Mouse (Mus musculus) kidney, adult 11 months (tissue): Measurements from ENCODE around the gene Tec.

ENCODE experiments used
- DNase-seq: peaks from one replicate; pipeline ENCODE4 v3.0.0; 2022

Gene Tec

DNA sequence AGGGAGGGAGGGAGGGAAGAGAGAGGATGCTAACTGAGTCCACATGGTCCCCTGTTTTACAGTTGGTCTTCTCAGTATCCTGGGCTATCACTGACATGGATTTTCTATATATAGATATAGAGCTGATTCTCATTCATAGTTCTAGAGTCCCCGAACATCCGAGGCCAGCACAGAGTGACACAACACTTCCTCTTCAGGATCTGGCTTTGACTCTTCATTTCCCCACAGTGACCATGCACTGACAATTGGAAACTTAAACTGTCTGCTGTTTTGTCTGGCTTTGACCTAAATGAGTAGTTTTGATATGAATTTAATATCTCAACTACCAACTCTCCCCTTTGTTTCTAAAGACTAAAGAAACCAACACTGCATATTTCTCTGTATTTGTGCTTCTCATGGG is 144.9 kb downstream of the Tec start:
- no peak for DNase-seq

DNA sequence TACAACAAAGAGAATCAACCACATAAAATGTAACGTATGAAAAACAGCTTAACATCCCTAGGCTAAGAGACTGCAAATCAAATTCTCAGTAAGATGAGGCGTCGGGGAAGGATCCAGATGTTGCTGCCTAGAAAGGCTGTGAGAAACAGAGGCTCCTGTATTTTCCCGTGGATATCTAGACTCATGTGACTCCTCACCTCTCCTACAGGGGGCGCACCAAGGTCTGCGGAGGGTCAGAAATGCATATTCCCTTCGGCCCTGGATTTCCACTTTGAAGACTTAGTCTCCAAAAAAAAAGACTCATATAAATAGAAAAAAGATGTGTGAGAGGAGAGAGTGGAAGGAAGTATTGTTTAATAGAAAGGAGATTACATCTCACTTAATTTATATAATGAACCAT is 147.7 kb downstream of the Tec start:
- no peak for DNase-seq

GRCm38 (mm10) chr5:72710572-72711278 is 157.6 kb downstream of the Tec start:
- no peak for DNase-seq

DNA sequence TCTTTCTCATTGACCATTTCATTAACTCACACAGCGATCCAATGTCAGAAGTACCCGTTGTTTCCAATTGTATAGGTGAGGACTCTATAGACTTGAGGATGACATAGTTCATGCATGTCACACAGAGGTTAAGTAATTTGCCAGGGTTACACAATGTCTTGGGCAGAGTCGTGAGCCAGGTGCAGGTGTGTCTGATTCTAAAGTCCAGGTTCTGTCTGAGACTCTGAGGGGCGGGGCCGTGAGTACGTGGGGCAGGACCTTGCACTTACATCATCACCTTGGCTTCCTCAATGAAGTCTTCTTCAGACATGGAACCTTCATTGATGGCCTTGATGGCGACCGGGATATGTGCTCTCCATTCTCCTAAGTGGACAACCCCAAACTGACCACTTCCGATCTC is 158.3 kb downstream of the Tec start:
- no peak for DNase-seq

- no peak for DNase-seq
These were observed 158.8 kb downstream of the Tec start for GRCm38 (mm10) chr5:72709451-72709850.

- DNase-seq = no peak
These were observed 161.6 kb downstream of the Tec start for GRCm38 (mm10) chr5:72706722-72707121.

GRCm38 (mm10) chr5:72706095-72706494 is 162.2 kb downstream of the Tec start:
- DNase-seq = no peak
